Mouse (Mus musculus) Patski (cell line): ENCODE measurements at regions not wholly inside any gene's neighbourhood (a gene's known extent, or its start where the extent isn't known, plus 50 kb on each side); places are given as distances from the start of the nearest gene placed in this dataset.
"Not testable (repeated sequence)": the region's sequence is repeated elsewhere in the genome, so short reads cannot be mapped to it uniquely, and the experiment has no call there.

ENCODE experiments used
- ATAC-seq: fragments of 100-300 bp; one replicate; pipeline ENCODE4 v1.8.0; 2021
- CTCF ChIA-PET: fragments of 350-600 bp; sonication (Branson Sonifier 250); formaldehyde crosslinking; loops from one replicate; lab custom pipeline; 2022; ENCODE audit warnings: inconsistent platforms; lab: Charles Lee
- POLR2A ChIA-PET: fragments of 350-600 bp; sonication (Branson Sonifier 250); formaldehyde crosslinking; loops from one replicate; lab custom pipeline; 2022; ENCODE audit warnings: antibody characterized with exemption, inconsistent platforms; lab: Charles Lee
- DNase-seq: peaks from one replicate; pipeline ENCODE4 v3.0.0-alpha.2; 2011; ENCODE audit warnings: low read depth, low spot score
- H3K27me3 ChIP-seq: fragments of 371-371 bp; one replicate; pipeline ENCODE4 v1.5.1; 2021
- CTCF ChIP-seq: fragments of 100-300 bp; IDR thresholded peaks from one replicate; pipeline ENCODE4 v1.5.1; 2021
- in situ Hi-C: fragments of 300-500 bp; cut with MboI; formaldehyde crosslinking; loops from 3 replicates; pipeline ENCODE4 v1.11.1; 2018; ENCODE audit warnings: low pct_unique_long_range_greater_than_20kb, mixed read lengths

GRCm38 (mm10) chr1:157622156-157622555 is 115.6 kb downstream of the Sec16b start:
- in situ Hi-C loops = not testable (repeated sequence)

GRCm38 (mm10) chr1:157632586-157632985 is 126.1 kb downstream of the Sec16b start:
- CTCF ChIA-PET = no interaction called here
- ATAC-seq = no peak
- POLR2A ChIA-PET = interaction anchor here (0.6 kb wide), 1 partner anchor 765 kb away, joined by 6 read pairs; no protein-coding TSS in a partner anchor
- DNase-seq = no peak
- in situ Hi-C loops = no loop called here
- TF ChIP-seq CTCF = no peak
- H3K27me3 ChIP-seq = peaks cover 2% of the 10 kb centered on the region

More at GRCm38 (mm10) chr1:157622156-157622555, 115.6 kb downstream of the Sec16b start:
- CTCF ChIA-PET, H3K27me3 ChIP-seq, POLR2A ChIA-PET, ATAC-seq, DNase-seq: not testable (repeated sequence)

GRCm38 (mm10) chr1:157633470-157633869 is 126.9 kb downstream of the Sec16b start:
- peak; percentile 4 for DNase-seq
- in situ Hi-C loops = no loop called here

GRCm38 (mm10) chr1:157635776-157636175 is 129.2 kb downstream of the Sec16b start:
- TF ChIP-seq CTCF = no peak
- peaks cover 2% of the 10 kb centered on the region for H3K27me3 ChIP-seq
- CTCF ChIA-PET = no interaction called here
- DNase-seq (no peak), ATAC-seq (no peak)
- POLR2A ChIA-PET = no interaction called here
- in situ Hi-C loops = no loop called here

More at GRCm38 (mm10) chr1:157633470-157633869, 126.9 kb downstream of the Sec16b start:
- ChIA-PET POLR2A (no interaction called here), CTCF (no interaction called here)
- no peak for TF ChIP-seq CTCF
- peaks cover 2% of the 10 kb centered on the region for H3K27me3 ChIP-seq
- peak; percentile 35 for ATAC-seq

- H3K27me3 ChIP-seq = no peaks in the 10 kb centered on the region
- DNase-seq (no peak), ATAC-seq (no peak)
- ChIA-PET POLR2A (no interaction called here), CTCF (no interaction called here)
- in situ Hi-C loops = no loop called here
- no peak for TF ChIP-seq CTCF
Measured at GRCm38 (mm10) chr1:157643524-157643923, 137.0 kb downstream of the Sec16b start.

GRCm38 (mm10) chr1:157645682-157646421 is 139.3 kb downstream of the Sec16b start:
- in situ Hi-C loops = no loop called here
- DNase-seq (peak; percentile 37), ATAC-seq (peak; percentile 85)
- CTCF ChIA-PET = no interaction called here
- POLR2A ChIA-PET = no interaction called here
- no peaks in the 10 kb centered on the region for H3K27me3 ChIP-seq
- no peak for TF ChIP-seq CTCF

- in situ Hi-C loops = no loop called here
- no peak for DNase-seq
- POLR2A ChIA-PET = no interaction called here
Measured at GRCm38 (mm10) chr1:157655446-157655845, 148.9 kb downstream of the Sec16b start.

GRCm38 (mm10) chr1:157669626-157670025 is 163.1 kb downstream of the Sec16b start:
- CTCF ChIA-PET = interaction anchor here (2.1 kb wide), 1 partner anchor 17 kb away, joined by 5 read pairs; no protein-coding TSS in a partner anchor
- no peak for DNase-seq
- in situ Hi-C loops = no loop called here
- H3K27me3 ChIP-seq = no peaks in the 10 kb centered on the region
- no peak for ATAC-seq
- POLR2A ChIA-PET = no interaction called here
- no peak for TF ChIP-seq CTCF

More at GRCm38 (mm10) chr1:157655446-157655845, 148.9 kb downstream of the Sec16b start:
- ATAC-seq = no peak
- H3K27me3 ChIP-seq = peaks cover 5% of the 10 kb centered on the region
- CTCF ChIA-PET = no interaction called here
- no peak for TF ChIP-seq CTCF

GRCm38 (mm10) chr1:157684356-157684755 is 177.8 kb downstream of the Sec16b start:
- POLR2A ChIA-PET = no interaction called here
- TF ChIP-seq CTCF = no peak
- CTCF ChIA-PET = interaction anchor here (1.0 kb wide), 1 partner anchor 11 kb away, joined by 3 read pairs; no protein-coding TSS in a partner anchor
- DNase-seq (no peak), ATAC-seq (no peak)
- in situ Hi-C loops = no loop called here
- H3K27me3 ChIP-seq = no peaks in the 10 kb centered on the region

- ATAC-seq (no peak), DNase-seq (no peak)
- CTCF ChIA-PET = interaction anchor here (0.9 kb wide), 1 partner anchor 15 kb away, joined by 3 read pairs; no protein-coding TSS in a partner anchor
- in situ Hi-C loops = no loop called here
- POLR2A ChIA-PET = no interaction called here
- H3K27me3 ChIP-seq = peaks cover 8% of the 10 kb centered on the region
- TF ChIP-seq CTCF = no peak
Measured at GRCm38 (mm10) chr1:157695198-157695597, 188.7 kb downstream of the Sec16b start.

- ChIA-PET POLR2A (no interaction called here), CTCF (no interaction called here)
- no peak for TF ChIP-seq CTCF
- no peaks in the 10 kb centered on the region for H3K27me3 ChIP-seq
- no peak for DNase-seq
- in situ Hi-C loops = no loop called here
- no peak for ATAC-seq
Measured at GRCm38 (mm10) chr1:157703639-157704038, 197.1 kb downstream of the Sec16b start.
